Mouse (Mus musculus): ENCODE results near the gene Gm28919. TPM values are rescaled to one million over a fixed set of nuclear protein-coding genes. Genes with fewer than 3 reads are reported as not detected.
"Not testable (repeated sequence)": the region's sequence is repeated elsewhere in the genome, so short reads cannot be mapped to it uniquely, and the experiment has no call there.

Gene Gm28919
- not detected for polyA plus RNA-seq (2012; fragmentation: generic; extraction: Trizol)
- long read RNA-seq, experiment 1 = 0 reads
- long read RNA-seq, experiment 2 = 0 reads

DNA sequence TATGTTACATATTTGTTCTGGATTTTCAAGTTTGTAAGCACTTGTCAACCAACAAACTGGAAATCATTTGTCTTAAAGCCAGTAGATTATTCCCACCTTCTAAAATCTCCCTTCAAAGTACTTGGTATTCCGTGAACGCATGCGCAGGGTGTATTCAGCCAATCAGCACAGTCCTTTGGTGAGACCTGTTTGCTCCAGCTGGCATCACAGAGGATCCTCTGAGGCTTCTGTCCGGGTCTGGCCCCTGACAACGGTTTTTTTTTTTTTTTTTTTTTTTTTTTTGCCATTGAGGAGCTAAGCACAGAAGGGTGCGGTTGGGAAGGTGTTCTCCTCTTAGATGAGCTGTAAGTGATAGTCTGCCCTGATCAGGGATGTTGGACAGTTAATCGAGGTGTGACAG is at the start of gene Gm28919:
Gene Gm28919, plus strand, starts transcription at position 301 of the 400 bp plus-strand sequence.
- H3K79me2 ChIP-seq (ENCODE audit: control insufficient read depth, insufficient read depth); H3K4me3 ChIP-seq (ENCODE audit: insufficient read depth, poor library complexity, severe bottlenecking); H3K27me3 ChIP-seq (ENCODE audit: control insufficient read depth, insufficient read depth, insufficient read length); H3K79me3 ChIP-seq (ENCODE audit: low read depth); H3ac ChIP-seq (ENCODE audit: control insufficient read depth, insufficient read length, low read depth); H3K36me3 ChIP-seq (ENCODE audit: control insufficient read depth, insufficient read depth): not testable (repeated sequence)

Other genes with a start within 250 kb of the Gm28919 start
- gene Gm21719, start 99.3 kb downstream of the Gm28919 start, polyA plus RNA-seq (2012; fragmentation: generic; extraction: Trizol) = not detected